Mouse (Mus musculus) adrenal gland, adult (tissue): ENCODE data around the gene Gas6.

ENCODE experiments used
- DNase-seq, 2 experiments: peaks; one replicate each; pipeline ENCODE4 v3.0.0; 2022 to 2023; ENCODE audit warnings: low spot score in 1 of 2; ENCODE audit not compliant: inconsistent age in 2 of 2

Gene Gas6

GRCm38 (mm10) chr8:13507284-13507937 is 13.1 kb upstream of the Gas6 start:
- DNase-seq: peak; percentile 20 to 60

GRCm38 (mm10) chr8:13506849-13507248 is 12.6 kb upstream of the Gas6 start:
- peak; percentile 97 to 99 for DNase-seq

DNA sequence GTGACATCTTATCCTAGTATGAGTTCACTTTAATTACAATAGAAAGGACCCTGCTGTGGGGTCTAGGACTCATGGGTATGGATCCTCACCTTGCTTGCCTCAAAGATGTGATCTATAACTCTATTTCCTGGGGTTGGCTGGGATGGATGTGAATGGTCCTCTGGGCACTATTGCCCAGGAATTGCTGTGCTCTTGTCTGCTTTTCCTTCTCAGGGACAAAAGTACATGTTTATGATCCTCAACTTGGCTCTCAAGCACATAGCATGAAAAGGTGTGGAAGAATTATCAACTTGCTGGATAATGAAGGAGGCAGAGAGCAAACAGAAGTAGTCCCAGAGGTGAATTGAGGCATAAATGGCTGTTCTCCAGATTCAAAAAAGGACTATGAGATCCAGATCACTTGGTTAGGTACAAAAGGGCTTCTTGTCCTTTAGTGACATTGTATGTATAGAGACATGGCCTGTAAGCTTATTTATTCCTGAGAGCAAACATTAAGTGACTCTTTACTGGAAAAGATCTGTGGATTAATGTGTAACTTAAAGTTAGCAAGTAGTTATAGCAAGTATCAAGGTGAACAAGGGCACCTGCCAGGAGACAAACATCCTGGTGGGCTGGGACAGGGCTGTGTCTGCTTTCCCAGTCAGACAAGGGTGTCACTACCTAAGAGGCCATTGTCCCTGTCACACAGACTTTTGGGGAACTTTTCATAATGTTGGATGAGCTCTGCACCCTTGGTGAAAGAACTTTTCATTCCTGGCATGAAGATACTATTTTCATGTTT is 10.8 kb upstream of the Gas6 start:
- no peak for DNase-seq

DNA sequence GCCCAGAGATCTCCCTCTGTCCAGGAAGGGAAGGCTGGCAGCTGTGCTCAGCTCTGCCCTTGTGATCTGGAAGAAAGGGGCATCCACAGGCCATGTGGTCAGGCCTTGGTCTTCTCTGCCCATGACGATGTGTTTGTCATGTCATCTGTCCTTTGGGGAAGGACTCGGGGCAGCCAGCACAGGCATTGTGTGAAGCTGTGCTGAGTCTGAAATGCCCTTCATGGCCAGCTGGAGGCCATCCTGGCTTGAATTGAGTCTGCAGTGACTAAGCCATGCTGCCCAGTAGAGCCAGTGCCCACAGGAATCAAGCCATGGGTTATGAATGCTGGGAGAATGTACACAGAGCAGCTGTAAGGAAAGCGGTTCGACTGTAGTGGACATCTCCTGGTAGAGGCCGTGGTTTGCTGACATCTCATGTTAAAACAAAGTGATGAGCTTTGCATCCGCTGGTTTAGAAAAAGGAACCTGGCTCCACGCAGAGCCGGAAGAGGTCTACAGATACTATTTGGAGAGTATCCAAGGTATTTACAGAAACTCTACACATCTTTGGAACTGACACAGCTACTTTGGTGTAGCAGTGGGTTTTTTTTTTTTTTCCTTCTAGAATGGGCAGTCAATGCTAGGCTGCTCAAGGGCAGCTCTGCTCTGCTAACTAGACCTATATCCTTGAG is 9.8 kb upstream of the Gas6 start:
- peak; percentile 72 to 91 for DNase-seq

GRCm38 (mm10) chr8:13501221-13501620 is 6.9 kb upstream of the Gas6 start:
- no peak for DNase-seq

GRCm38 (mm10) chr8:13493011-13493410 is 1.3 kb downstream of the Gas6 start:
- peak; percentile 62 to 84 for DNase-seq

- DNase-seq: peak; percentile 48 to 87
Observed at GRCm38 (mm10) chr8:13492198-13492995, 1.9 kb downstream of the Gas6 start.

GRCm38 (mm10) chr8:13491491-13492010 is 2.7 kb downstream of the Gas6 start:
- DNase-seq: no peak

DNA sequence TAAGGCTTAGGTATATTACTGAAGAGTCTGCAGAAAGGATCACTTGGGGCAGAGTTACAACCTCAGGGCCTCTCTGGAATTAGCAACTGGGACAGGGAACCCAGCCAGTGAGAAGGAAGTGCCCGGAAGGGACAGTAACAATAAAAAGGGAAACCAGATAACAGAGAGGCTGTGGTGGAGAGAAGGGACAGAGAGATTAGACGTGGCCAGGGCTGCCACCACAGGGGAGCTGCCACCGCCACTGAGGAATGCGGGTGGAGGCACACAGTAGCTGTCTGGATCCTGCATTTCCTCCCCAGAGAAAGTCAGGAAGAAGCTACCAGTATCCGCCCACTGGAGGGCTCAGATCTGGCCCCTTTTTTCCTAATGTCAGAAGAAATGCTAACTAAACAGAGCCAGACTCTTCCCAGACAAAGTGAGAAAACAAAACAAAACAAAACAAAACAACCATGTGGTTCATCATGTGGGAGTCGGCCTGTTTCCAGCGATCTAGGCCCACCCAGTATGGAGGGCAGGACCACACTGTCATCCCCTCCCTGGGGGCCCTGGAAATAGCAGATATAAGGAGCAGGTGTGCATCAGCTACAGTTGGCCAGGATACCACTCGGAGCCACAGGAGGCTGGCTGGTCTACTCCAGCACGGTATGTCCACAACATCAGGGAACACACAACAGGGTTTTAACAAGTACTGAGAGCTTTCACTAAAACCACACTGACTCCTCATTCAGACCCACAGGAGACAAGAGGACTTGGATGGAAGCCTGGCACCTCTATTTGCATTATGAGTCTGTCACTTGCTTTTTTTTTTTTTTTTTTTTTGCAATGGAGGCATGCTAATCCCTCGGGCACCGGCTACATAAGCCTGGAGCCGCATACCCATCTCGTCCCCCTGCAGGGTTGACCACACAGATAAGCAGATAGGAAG is 4.0 kb downstream of the Gas6 start:
- DNase-seq: peak in 1 of 2 experiments; percentile 68

DNA sequence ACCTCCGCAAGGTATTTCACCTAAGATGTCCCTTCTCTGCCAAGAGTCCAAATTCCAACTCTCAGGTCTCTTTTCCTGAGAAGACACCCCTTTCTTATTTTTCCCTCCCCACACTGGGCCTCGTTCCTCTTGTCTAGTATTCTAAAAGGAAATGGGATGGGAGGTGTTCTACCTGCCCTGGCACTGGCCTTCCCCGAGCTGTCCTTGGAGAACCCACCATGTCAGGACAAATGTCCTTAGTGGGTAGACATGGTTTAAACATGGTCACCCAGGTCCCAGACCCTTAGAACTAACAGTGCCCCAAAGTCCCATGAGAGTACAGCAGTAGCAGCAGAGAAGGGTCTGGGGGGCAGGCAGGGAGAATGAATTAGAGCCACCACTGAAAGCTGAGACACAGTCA is 4.9 kb downstream of the Gas6 start:
- no peak for DNase-seq

GRCm38 (mm10) chr8:13483191-13483590 is 11.1 kb downstream of the Gas6 start:
- peak in 1 of 2 experiments; percentile 52 for DNase-seq

GRCm38 (mm10) chr8:13482101-13482801 is 12.0 kb downstream of the Gas6 start:
- peak; percentile 67 to 87 for DNase-seq

DNA sequence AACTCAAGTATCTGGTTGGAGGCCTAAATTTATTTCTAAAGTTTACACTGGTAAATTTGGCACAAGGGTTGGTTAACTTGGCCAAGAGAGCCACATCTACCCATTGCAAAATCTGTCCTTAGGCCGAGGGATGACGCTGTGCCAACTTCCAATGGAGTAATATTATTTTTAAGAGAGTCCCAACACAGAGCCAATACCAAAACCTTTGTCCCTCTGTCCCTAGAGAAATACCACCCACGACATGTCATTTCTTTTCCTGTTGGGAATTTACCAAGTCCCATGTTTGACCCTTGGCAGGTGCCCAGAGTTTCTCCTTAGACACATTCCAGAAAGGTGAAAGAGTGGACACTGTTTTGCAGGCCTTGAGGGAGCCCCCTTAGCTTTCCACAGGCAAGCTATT is 12.7 kb downstream of the Gas6 start:
- DNase-seq: peak; percentile 50 to 84

DNA sequence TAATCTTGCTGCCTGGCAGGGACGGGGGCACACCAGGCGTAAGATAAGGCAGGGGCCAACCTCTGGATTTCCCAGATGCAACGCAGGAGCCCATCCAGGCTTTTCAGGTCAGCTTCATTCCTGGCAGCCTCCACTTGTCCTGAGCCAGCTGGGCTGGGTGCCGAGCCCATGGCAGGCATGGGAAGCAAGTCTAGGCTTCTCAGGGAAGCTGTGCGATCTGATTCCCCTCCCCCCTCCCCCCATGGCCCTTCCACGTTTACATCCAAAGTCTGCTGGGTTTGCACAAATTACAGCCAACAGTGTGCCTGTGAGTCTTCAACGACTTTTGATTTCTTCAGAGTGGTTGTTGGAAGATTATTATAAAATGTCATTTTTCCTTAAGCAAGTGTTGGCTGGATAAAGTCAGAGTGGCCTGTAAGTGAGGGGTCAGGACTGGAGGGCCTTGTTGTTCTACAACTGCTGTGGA is 13.2 kb downstream of the Gas6 start:
- no peak for DNase-seq

GRCm38 (mm10) chr8:13475892-13476291 is 18.4 kb downstream of the Gas6 start:
- peak in 1 of 2 experiments; percentile 66 for DNase-seq

- peak in 1 of 2 experiments; percentile 54 for DNase-seq
Observed at GRCm38 (mm10) chr8:13472284-13472683, 22.0 kb downstream of the Gas6 start.

- peak in 1 of 2 experiments; percentile 48 for DNase-seq
Observed at GRCm38 (mm10) chr8:13471484-13471883, 22.8 kb downstream of the Gas6 start.

DNA sequence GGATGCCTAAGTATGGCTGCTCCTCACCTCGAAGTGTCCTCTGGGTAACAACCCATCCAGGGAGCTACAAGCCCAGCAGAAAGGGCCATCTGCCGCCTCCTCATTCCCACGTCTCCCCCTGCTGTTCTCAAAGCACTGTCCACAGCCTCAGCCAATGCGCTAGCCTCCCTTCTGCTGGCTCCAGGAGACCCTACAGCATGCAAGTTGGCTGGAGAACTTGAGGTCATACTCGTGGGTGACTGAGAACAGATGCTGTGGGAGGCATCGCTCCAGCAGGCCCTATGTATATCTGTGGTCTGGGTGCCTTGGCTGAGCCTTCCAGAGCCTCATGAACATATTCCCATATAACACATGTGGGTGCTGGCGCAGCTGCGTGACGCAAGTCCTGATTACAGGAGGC is 25.6 kb downstream of the Gas6 start:
- no peak for DNase-seq

DNA sequence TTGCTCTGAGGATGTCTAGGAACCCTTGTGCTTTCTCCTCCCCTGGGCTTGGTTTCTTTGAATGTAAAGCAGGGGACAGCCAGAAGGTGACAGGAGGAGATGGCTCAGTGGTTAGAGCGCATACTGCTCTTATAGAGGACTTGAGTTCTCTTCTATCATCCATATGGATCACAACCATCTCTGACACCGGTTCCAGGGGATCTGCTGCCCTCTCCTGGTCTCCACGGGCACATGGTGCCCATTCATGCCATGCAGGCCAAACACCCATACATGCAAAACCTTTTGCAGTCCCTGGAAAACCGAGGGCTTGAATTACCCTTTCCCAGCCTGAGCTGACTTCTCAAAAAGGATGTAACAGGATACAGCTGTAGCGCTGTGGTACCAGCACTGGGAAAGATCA is 27.3 kb downstream of the Gas6 start:
- peak in 1 of 2 experiments; percentile 59 for DNase-seq
